Mouse (Mus musculus) embryonic fibroblast, embryonic 13.5 days (primary cell): ENCODE results near the gene Tdrkh.
A peak's percentile ranks its signal among the peaks of the same experiment; 100 is the strongest.

ENCODE experiments used
- CTCF ChIP-seq: IDR thresholded peaks from 2 replicates; pipeline ENCODE4 v1.5.1; 2011; ENCODE audit warnings: mild to moderate bottlenecking, control low read depth, low read length, moderate library complexity, borderline replicate concordance; ENCODE audit not compliant: insufficient read depth
- POLR2A ChIP-seq: IDR thresholded peaks from 2 replicates; pipeline ENCODE4 v1.6.1; 2011; ENCODE audit warnings: low read depth, mild to moderate bottlenecking, control low read depth, low read length, moderate library complexity

DNA sequence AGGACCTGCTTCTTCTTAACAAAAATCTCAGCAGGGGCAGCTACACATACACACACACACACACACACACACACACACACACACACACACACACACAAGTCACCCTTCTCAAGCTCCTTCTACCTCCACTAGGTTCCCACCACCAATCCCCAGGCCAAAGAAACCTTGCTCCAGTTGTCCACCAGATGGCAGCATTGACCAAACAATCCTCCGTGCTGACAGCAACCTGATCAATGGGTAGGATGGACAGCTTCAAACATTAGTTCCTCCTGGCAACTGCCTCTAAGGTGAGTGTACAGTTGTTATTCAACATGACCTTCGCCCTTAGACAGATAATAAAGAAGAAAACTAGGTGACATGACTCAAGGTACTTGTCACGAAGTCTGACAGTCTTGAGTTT, 46.3 kb upstream of the Tdrkh start:
- TF ChIP-seq CTCF, result peak; percentile 78
- no peak for TF ChIP-seq POLR2A
